Mouse (Mus musculus) A20 (cell line): ENCODE measurements around the gene Rabggta.

Experiments
- DNase-seq: peaks from one replicate; pipeline ENCODE4 v3.0.0-alpha.2; 2011; ENCODE audit warnings: low read depth, low spot score

Gene Rabggta

DNA sequence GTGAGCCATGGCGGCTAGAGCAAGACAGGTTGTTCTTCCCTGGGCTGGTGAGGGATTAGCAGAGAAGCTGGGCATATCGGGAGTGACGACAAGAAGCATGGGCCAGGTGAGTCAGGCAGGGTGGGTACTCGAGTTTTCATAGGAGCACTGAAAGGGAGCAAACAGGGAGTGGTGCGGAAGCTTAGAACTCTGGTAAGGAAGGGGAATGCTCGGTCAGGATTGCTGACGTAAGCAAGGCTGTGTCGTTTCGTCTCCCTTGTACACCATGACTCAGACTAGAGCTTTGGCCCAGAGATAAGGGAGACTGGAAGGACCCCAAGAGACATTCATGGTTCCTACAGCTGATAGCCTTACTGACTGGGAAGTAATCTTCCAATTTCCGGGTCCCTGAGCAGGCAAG, 11.8 kb upstream of the Rabggta start:
- DNase-seq: no peak

DNA sequence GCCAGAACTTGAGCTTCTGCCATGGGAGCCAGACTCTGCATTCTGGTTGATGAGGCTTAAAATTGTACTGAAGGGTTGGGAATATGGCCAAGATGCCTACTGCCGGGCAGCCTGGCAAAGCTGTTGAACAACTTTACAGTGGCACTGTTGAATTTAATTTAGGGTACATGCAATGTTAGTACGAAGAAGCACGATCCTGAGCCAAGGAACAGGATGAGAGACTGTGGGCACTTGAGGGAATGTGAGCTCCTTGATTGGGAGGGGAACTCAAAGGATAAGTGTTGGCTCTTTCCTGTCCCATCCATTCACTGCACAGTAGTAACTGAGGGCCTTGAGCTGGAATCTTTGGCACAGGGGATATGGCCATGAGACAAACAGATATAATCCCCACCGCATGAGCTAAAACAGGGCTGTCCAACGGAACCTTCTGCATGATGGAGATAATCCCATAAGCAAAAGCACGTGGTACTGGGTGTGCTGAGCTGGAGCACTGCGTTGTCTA, 8.5 kb upstream of the Rabggta start:
- DNase-seq: no peak

DNA sequence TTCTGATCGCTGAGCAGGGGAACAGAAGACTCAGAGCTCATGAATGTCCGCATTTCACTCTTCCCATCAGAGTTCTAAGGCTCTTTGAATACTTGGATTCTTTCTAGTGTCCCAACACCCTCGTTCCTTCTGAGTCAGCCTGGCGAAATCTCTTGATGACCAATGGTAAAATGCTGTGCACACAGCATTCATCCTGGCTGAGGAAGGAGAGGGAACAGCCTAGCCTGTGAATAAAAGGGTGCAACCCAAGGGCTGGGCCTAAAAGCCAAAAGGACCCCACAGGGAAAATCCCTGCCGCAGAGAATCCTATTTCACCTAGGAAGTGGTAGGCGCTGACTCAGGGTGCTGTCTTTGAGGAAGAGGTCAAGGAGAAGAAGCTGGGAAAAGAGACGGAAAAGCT, 8.1 kb upstream of the Rabggta start:
- DNase-seq: no peak

DNA sequence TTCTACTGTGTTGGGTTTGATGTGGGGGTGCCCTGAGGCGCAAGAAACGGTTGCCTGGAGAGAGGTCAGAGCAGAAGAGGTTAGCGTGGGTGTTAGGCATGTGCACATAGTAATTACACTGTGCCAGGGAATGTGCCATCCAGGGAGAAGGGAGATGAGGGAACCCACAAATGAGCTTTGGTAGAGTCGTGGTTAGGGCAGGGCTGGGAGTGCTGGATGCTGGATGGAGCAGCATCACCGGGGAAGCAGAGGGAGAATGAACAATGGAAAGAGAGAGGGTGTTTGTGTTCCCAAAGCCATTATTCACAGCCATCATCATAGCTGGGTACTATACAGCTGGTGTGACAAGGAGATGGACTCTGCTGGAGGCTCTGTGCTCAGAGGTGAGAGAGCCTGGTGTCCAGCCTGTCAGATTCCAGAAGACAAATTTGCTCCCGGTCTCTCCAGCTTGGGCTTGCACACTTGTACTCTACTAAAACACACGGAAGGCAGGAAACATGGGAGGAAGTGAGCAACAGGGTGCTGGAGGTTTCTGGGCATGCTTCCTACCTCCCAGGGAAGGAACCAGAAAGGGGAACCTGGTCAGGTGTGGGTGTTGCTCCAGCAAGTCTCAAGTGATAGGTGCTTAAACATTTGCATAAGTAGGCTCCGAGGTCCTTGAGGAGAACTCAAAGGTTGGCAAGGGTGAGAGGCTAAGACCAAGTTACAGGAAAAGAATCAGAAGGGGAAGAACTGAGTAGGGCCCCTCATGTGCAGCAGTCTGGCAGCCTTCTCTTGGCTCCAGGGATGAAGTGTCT, 6.0 kb upstream of the Rabggta start:
- peak; percentile 68 for DNase-seq

DNA sequence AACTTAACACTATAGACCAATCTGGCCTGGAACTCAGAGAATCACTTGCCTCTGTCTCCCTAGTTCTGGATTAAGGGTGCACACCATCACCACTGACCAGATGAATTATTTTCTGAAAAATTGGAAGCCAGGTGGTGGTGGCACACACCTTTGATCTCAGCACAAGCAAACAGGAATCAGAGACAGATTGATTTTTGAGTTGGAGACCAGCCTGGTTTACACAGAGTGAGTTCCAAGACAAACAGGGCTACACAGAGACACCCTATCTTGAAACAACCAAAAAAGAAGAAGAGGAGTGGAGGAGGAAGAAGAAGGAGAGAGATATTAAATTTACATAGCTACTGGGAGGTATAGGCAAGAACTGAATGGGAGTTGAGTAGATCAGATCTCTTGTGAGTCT, 4.2 kb upstream of the Rabggta start:
- peak; percentile 22 for DNase-seq

DNA sequence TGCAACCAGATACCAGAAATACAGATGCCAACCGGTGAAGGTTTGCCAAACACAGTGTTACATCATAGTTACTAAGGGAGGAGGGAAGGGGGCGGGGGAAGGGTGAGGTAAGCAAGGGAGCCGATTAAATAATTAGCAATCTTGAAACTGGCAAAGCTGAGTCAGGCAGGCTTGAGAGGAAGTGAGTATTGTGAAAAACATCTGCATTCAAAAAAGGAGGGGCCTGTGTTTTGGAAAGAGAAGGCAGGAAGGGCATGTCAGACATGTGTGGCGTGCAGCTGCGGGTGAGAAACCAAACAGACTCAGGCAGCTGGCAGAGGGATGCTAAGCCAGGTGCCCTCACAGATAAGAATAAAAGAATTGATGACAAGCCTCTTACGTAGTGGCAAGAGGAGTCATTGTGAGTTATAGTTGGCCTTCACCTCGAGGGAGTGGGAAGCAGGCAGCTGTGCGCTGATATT, 2.4 kb upstream of the Rabggta start:
- DNase-seq: peak; percentile 94

DNA sequence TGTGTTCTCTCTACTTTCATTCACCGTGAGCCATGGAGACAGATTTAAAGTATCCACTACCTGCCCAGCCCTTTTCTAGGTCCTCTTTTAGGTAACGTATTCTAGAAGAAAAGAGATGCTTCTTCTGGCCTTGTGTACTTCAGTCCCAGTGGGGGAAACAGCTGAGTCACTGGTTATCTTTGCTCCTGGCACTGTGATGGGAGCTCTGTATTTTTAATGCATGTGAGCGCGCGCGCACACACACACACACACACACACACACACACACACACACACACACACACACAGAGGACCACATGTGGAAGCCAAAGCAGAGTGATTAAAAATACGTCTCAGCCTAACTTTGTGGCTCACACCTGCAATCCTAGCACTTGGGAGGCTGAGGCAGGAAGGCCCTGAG, 1.4 kb upstream of the Rabggta start:
- DNase-seq: peak; percentile 50

DNA sequence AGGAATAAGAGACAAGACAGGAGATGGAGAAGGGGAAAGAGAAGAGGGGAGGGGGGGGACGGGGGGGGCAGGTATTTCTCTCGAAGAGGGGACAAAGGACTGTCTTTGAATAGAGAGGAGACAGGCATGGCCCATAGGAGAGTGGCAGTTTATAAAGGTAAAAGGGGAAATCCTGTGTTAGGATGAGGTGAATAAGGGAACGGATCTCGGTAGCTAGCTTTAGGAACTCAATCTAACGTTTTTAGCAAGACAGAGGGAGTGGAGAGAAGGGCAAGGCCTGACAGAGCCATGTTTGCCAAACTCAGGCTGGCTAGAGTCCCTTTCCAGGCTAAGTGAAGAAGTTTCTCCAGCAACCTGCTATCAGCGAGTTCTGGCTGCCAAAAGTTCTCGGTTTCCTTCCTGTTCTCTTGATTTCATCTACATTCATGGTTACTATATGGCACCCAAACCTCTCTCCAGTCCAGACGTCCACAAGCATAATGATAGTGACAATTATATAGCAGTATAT, 429 bp upstream of the Rabggta start:
- no peak for DNase-seq

DNA sequence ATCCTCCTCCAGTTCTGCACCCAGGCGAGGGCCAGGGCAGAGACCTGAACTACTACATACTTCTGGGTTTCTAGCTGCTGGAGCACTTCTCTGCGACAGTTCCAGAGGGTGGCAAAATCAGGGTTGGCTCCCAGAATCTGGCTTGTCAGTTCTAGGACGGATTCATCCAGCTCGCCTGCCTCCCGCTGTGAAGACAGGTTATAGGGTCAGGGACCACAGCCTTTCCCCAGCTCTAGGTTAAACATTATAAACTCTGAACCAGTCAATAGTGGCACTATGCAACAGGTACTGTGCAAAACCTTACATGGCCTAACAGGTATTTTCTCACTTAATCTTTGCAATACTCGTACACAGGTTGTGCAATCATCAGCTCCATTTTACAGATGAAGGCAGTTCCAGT, 987 bp downstream of the Rabggta start:
- no peak for DNase-seq

DNA sequence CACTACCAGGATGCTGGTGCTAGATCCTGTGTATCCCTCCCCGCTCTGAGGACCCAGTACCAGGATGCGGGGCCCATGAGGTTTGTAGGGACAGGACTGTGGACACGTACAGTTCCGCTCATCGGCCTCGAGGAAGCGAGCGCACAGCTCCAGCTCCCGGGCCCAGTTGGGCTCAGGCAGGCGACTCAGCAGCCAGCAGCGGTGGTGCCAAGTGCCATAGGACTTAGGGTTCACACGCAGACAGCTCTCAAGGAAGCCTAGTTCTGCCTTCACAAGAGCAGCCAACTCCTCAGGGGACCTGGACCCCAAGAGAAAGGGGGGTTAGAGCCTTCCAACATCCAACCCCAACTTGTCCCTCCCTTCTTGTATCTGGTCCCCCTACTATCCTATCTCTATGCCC, 1.4 kb downstream of the Rabggta start:
- no peak for DNase-seq

DNA sequence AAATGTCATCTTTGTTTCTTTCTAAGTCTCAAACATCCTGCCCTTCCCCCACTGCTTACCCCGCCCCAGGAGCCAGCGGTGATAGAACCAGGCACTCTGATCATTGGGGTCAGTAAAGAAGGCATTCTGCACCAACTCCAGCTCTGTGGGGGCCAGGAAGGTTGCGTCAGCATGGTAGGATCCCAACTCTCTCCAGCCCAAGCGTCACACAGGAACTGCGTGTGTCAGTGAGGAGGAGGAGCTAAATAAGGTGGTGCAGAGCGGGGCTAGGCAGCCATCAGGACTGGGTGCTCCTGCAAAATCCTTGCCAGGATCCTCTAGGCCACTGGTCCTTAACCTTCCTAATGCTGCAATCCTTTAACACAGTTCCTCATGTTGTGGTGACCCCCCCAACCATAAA, 2.3 kb downstream of the Rabggta start:
- no peak for DNase-seq

DNA sequence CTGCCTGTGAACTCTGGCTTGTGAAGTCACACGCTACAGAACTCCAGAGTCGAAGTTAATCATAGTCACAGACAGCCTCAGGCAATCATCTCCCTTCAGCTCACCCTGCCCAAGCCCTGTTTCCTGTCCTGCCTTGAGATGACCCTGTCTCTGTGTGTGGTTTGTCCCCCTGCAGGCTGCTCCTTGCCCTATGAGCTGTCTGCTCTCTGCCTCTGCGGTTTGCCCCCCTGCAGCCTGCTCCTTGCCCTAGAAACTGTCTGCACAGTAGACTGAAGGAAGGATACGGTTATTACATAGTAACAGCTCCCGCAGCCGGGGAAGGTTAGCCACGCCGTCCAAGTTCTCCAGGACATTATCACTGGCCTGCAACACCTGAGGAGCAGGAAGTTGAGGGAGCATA, 5.2 kb downstream of the Rabggta start:
- no peak for DNase-seq

DNA sequence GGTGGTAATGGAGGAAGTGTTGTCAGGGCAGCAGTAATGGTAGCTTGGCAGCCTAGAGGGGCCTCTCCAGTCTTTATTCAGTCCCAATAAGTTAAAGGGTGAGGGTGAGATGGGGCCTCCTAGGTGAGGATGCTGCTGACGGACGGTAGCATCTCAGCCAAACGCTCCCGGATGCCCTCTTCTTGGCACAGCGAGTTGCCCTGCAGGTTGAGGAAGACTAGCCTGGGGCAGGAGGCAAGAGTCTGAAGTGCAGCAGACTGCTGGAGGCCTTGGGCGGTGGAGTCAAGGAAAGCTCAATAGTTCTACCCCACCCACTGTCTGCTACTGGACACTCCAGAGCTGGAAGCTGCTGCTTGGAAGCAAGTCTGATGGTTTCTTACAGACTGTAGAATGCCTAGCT, 5.8 kb downstream of the Rabggta start:
- no peak for DNase-seq

DNA sequence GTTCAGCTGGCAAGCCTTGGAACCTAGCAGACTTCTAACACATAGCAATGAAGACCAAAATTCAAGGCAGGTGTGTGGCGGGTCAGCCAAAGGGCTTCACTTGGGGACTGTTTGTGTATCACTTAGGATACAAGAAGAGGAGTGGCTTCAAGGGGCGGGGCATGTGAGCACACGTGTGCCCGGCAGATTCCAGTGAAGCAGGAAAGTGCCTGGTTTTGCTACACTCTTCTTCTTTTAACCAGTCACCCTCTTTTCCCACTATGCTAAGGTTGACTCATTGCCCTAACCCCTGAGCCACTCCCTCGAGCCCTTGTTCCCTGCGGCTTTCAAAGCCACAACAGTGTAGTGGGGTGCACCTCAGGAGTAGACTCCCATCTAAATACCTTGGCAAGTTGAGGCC, 7.2 kb downstream of the Rabggta start:
- no peak for DNase-seq

DNA sequence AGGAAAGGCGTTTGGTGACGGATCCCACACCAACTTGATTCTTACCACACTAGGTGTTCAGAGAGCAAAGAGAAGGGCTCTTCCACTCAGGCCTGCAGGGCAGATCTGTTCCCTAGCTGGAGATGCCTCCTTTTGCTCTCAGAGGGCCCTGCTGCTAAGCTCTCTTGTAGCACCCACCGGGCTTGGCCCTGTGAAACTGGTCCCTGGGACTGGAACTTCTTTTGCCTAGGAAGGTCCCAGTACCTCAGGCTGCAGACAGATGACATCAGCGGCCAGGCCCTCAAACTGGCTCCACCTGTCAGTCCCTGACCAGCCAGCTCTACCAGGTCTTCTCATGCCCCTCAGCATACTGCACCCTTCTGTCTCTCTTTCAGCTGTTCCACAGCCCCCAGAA, 8.3 kb downstream of the Rabggta start, which contains the start of gene Tgm1:
Tgm1 (minus strand) TSS at position 198 of the 394 bp plus-strand sequence.
- no peak for DNase-seq

DNA sequence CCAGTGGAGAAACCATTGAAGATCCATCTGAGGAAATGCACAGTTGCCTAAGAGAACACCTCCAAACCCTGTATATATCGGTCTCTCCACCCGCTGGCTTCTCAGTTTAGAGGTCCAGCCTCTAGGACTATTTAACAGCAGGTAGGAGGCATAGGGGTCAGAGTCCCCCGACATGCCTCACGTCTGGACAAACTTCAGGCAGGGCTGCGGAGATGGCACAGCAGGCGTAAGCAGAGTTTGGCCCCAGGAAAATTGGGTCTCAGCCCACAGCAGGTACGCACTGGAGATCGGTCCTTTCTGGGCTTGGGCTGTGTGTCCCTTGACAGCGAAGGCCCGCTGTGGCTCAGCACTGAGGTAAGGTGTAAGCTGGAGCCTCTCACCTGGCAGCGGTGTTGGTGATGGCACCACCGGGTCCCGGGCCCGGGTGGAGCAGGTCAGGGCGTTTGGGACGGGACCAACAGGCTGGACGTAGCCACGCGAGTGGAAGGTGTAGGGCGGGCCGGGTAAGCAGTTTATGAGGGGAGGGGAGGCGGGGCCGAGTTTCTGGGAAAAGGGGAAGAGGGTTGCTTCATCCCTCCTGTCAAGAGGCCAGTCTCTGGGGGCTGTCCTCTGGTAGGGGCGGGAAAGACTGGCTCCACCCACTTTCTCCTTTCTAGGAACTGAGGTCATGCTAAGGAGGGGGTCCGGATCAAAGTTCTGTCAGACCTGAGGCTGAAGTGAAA, 8.9 kb downstream of the Rabggta start:
- no peak for DNase-seq

DNA sequence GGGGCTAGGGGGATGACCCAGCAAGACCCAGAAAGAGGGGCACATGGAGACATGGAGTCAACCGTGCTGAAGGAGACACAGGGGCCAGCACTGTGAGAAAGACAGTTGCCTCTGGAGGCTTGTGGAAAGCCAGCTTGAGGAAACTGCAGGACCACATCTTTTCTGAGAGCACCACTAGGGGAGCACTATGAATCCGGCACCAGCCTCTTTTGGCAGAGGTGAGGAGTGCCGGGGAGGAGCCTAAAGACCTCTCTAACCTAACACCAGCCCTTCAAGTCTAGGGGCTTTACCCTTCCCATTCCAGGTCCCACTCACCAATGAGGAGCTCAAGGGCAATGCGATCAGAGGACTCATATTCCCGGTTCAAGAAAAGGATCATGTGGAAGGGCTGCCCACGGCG, 10.3 kb downstream of the Rabggta start:
- no peak for DNase-seq

DNA sequence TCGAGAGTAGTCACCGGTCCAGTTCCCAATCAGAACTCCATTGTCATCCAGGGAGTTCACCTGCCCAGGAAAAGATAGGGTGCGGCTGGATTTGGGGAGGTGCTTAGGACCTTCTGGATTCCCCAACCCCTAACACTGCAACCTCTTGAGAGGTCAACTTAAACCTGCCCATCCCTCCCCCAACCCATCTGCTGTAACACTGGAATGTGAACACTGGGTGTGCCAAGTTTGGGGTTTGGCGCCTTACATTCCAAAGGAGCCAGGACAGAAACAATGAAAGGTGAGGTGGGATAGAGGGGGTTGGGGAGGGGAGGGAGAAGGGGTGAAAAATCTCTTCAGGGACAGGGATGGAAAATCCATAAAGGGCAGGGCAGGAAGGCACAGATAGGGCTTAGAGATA, 12.6 kb downstream of the Rabggta start:
- DNase-seq: no peak

DNA sequence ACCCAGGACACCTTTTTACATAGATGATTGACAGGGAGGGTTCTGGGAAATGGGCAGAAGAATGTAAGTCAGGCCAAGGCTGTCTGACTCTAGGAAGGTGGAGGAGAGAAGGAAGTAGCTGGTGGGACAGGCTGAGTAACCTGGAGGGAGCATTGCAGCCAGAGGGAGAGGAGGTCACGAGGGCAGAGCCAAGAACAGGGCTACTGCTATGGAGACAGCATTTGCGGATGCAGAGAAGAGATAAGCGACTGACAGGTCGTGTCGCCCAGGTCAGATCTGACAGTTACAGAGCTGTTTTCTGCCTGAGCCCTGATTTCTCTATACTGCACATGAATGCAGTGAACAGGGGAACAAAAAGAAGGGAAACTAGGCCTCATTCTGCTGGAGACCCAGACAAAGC, 14.7 kb downstream of the Rabggta start:
- no peak for DNase-seq

DNA sequence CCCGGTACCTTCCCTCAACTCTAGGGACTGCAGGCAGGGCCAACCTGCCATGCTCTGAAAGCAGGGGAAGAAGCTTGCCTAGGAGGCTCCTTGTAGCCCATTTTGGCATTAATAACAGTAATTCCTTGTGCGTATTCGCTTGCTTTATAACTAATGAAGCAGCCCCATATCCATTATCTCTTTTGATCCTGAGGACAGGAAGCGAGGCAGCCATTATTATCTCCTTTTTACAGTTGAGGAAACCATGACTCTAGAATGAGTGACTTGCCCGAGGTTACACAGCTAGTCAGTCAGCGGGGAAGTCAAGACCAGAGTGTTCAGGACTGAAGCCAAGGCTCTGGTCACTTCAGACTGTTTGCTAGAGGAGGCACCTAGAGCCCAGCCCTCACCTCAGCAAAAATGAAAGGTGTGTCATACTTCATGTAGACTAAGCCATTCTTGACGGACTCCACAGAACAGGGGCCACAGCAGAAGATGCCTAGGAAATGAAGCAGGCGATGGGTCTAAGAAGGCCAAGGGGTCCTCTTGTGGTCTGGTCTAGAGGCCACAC, 15.9 kb downstream of the Rabggta start:
- no peak for DNase-seq

DNA sequence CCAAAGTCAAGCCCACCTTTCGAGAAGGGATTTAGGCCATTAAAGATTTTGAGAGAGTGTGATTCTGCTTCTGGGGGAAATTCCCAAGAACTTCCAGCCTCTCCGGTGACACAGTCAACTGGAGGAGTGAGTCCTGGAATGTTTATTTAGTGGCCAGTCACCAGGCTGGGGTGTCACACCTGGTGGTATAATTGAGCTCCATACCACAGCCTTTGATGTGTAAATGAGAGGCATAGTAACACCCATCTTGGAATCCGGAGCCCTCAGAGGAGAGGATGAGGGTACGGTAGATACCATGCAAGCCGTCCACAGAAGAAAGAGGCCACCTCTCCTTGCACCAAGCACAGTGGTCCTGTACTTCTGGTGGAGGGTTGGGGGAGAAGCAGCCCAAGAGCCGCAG, 19.3 kb downstream of the Rabggta start:
- DNase-seq: no peak

DNA sequence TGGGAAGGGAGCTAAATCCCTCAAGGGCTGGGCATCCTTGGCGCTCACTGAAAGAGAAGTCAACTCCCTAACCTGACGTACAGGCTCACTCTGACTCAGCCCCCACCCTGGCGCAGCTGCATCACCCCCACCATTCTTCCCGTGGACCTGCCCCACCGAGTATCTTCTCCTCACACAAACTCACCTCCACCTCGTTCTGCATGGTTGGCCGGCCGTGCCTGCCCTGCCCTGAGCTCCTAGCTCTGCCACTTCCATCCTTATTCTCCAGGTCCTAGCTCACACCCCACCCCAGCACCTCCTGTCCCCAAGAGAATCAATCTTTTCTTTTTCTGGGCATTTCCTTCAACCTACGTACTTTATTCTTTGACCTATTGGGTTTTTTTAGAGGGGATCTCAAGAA, 20.9 kb downstream of the Rabggta start:
- peak; percentile 32 for DNase-seq
